Mouse (Mus musculus): ENCODE data around the gene Pla2g3.

- TF ChIP-seq POLR2A (IDR thresholded peaks at IDR 0.05; ENCODE audit: extremely low read depth, insufficient read depth, low read length) (no peak), CTCF (IDR thresholded peaks at IDR 0.05; ENCODE audit: low read depth, low read length) (no peak)
Observed at GRCm38 (mm10) chr11:3527766-3528165, 39.7 kb downstream of the Pla2g3 start.

Measured in liver, adult 2 months (tissue).